Mouse (Mus musculus): ENCODE results near the gene Tyro3. TPM values are rescaled to one million over a fixed set of nuclear protein-coding genes. Genes with fewer than 3 reads are reported as not detected.

Tyro3 gene
- polyA plus RNA-seq, 1 experiment from 2014 or later, result 26.7 TPM

DNA sequence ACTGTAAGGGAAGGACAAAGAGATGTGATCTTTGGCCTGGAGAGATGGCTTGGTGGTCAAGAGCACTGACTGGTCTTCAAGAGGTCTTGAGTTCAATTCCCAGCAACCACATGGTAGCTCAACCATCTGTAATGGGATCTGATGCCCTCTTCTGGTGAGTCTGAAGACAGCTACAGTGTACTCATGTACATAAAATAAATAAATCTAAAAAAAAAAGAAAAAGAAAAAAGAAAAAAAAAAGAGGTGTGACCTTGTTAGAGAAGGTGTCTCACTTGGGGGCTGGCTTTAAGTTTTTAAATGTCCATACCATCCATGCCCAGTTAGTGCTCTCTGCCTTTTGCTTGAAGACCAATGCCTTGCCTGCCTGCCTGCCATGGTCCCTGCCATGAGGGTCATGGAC lies 42.5 kb downstream of the Tyro3 start:
- H3K4me3 ChIP-seq (replicated peaks; ENCODE audit: low read length), result no peak overlapping the region
- ATAC-seq (ENCODE audit: low FRiP score) (no peak), DNase-seq (ENCODE audit: low spot score) (no peak)
- no peak overlapping the region for H3K27ac ChIP-seq
- H3K4me2 ChIP-seq (replicated peaks), result no peak overlapping the region
- no peaks in the 10 kb centered on the region for H3K27me3 ChIP-seq (ENCODE audit: control insufficient read depth, insufficient read depth, low read length)
- no peaks in the 10 kb centered on the region for H3K36me3 ChIP-seq (replicated peaks; ENCODE audit: control insufficient read depth, insufficient read depth)
- H3K4me1 ChIP-seq (replicated peaks; ENCODE audit: control insufficient read depth, insufficient read depth, low read length), result no peaks in the 10 kb centered on the region
- H3K9me3 ChIP-seq (ENCODE audit: control insufficient read depth, low read length), result no peaks in the 10 kb centered on the region
- H3K9ac ChIP-seq, result no peak overlapping the region

- no peaks in the 10 kb centered on the region for H3K4me1 ChIP-seq (replicated peaks; ENCODE audit: control insufficient read depth, insufficient read depth, low read length)
- no peak overlapping the region for H3K9ac ChIP-seq
- no peak overlapping the region for H3K27ac ChIP-seq
- 78% methylated on average over 6 of the region's 6 CpGs for WGBS
- no peak overlapping the region for H3K4me3 ChIP-seq (replicated peaks; ENCODE audit: low read length)
- ATAC-seq (ENCODE audit: low FRiP score) (no peak), DNase-seq (ENCODE audit: low spot score) (no peak)
- no peak overlapping the region for H3K4me2 ChIP-seq (replicated peaks)
- no peaks in the 10 kb centered on the region for H3K27me3 ChIP-seq (ENCODE audit: control insufficient read depth, insufficient read depth, low read length)
- no peaks in the 10 kb centered on the region for H3K9me3 ChIP-seq (ENCODE audit: control insufficient read depth, low read length)
- H3K36me3 ChIP-seq (replicated peaks; ENCODE audit: control insufficient read depth, insufficient read depth), result no peaks in the 10 kb centered on the region
Observed at GRCm38 (mm10) chr2:119842000-119842399, 44.5 kb downstream of the Tyro3 start.

- Histone ChIP-seq H3K27ac (no peak overlapping the region), H3K36me3 (replicated peaks; ENCODE audit: control insufficient read depth, insufficient read depth) (no peaks in the 10 kb centered on the region), H3K9me3 (ENCODE audit: control insufficient read depth, low read length) (no peaks in the 10 kb centered on the region), H3K4me2 (replicated peaks) (no peak overlapping the region), H3K9ac (no peak overlapping the region), H3K4me3 (replicated peaks; ENCODE audit: low read length) (no peak overlapping the region), H3K27me3 (ENCODE audit: control insufficient read depth, insufficient read depth, low read length) (no peaks in the 10 kb centered on the region), H3K4me1 (replicated peaks; ENCODE audit: control insufficient read depth, insufficient read depth, low read length) (no peaks in the 10 kb centered on the region)
- no peak for ATAC-seq (ENCODE audit: low FRiP score)
- 93% methylated on average over 4 of the region's 4 CpGs for WGBS
- DNase-seq (ENCODE audit: low spot score), result no peak
Observed at GRCm38 (mm10) chr2:119843526-119843925, 46.0 kb downstream of the Tyro3 start.

GRCm38 (mm10) chr2:119845882-119846546 lies 48.5 kb downstream of the Tyro3 start:
- no peak for DNase-seq (ENCODE audit: low spot score)
- 74% methylated on average over 2 of the region's 2 CpGs for WGBS

GRCm38 (mm10) chr2:119846929-119847328 lies 49.4 kb downstream of the Tyro3 start:
- no peak overlapping the region for H3K27ac ChIP-seq
- no peaks in the 10 kb centered on the region for H3K4me1 ChIP-seq (replicated peaks; ENCODE audit: control insufficient read depth, insufficient read depth, low read length)
- no peaks in the 10 kb centered on the region for H3K9me3 ChIP-seq (ENCODE audit: control insufficient read depth, low read length)
- no peak for DNase-seq (ENCODE audit: low spot score)
- H3K27me3 ChIP-seq (ENCODE audit: control insufficient read depth, insufficient read depth, low read length), result no peaks in the 10 kb centered on the region
- 81% methylated on average over 4 of the region's 4 CpGs for WGBS
- ATAC-seq (ENCODE audit: low FRiP score), result no peak
- H3K9ac ChIP-seq, result no peak overlapping the region
- no peak overlapping the region for H3K4me3 ChIP-seq (replicated peaks; ENCODE audit: low read length)
- H3K36me3 ChIP-seq (replicated peaks; ENCODE audit: control insufficient read depth, insufficient read depth), result no peaks in the 10 kb centered on the region
- H3K4me2 ChIP-seq (replicated peaks), result no peak overlapping the region

More at GRCm38 (mm10) chr2:119845882-119846546, 48.5 kb downstream of the Tyro3 start:
- no peak overlapping the region for H3K4me3 ChIP-seq (replicated peaks; ENCODE audit: low read length)
- H3K27me3 ChIP-seq (ENCODE audit: control insufficient read depth, insufficient read depth, low read length), result no peaks in the 10 kb centered on the region
- H3K9ac ChIP-seq, result no peak overlapping the region
- ATAC-seq (ENCODE audit: low FRiP score), result no peak
- H3K36me3 ChIP-seq (replicated peaks; ENCODE audit: control insufficient read depth, insufficient read depth), result no peaks in the 10 kb centered on the region
- H3K27ac ChIP-seq, result no peak overlapping the region
- H3K9me3 ChIP-seq (ENCODE audit: control insufficient read depth, low read length), result no peaks in the 10 kb centered on the region
- no peaks in the 10 kb centered on the region for H3K4me1 ChIP-seq (replicated peaks; ENCODE audit: control insufficient read depth, insufficient read depth, low read length)
- no peak overlapping the region for H3K4me2 ChIP-seq (replicated peaks)

- H3K4me2 ChIP-seq (replicated peaks), result no peak overlapping the region
- no peaks in the 10 kb centered on the region for H3K9me3 ChIP-seq (ENCODE audit: control insufficient read depth, low read length)
- H3K9ac ChIP-seq, result no peak overlapping the region
- H3K27me3 ChIP-seq (ENCODE audit: control insufficient read depth, insufficient read depth, low read length), result no peaks in the 10 kb centered on the region
- H3K4me3 ChIP-seq (replicated peaks; ENCODE audit: low read length), result no peak overlapping the region
- no peak overlapping the region for H3K27ac ChIP-seq
- DNase-seq (ENCODE audit: low spot score) (no peak), ATAC-seq (ENCODE audit: low FRiP score) (no peak)
- no peaks in the 10 kb centered on the region for H3K36me3 ChIP-seq (replicated peaks; ENCODE audit: control insufficient read depth, insufficient read depth)
- WGBS, result 91% methylated on average over 4 of the region's 4 CpGs
- H3K4me1 ChIP-seq (replicated peaks; ENCODE audit: control insufficient read depth, insufficient read depth, low read length), result no peaks in the 10 kb centered on the region
Observed at GRCm38 (mm10) chr2:119853811-119854210, 56.3 kb downstream of the Tyro3 start.

- H3K4me1 ChIP-seq (replicated peaks; ENCODE audit: control insufficient read depth, insufficient read depth, low read length), result no peaks in the 10 kb centered on the region
- WGBS, result 59% methylated on average over 6 of the region's 6 CpGs
- no peak overlapping the region for H3K4me2 ChIP-seq (replicated peaks)
- H3K27ac ChIP-seq, result no peak overlapping the region
- ATAC-seq (ENCODE audit: low FRiP score) (no peak), DNase-seq (ENCODE audit: low spot score) (no peak)
- H3K27me3 ChIP-seq (ENCODE audit: control insufficient read depth, insufficient read depth, low read length), result no peaks in the 10 kb centered on the region
- no peak overlapping the region for H3K9ac ChIP-seq
- H3K9me3 ChIP-seq (ENCODE audit: control insufficient read depth, low read length), result no peaks in the 10 kb centered on the region
- H3K4me3 ChIP-seq (replicated peaks; ENCODE audit: low read length), result no peak overlapping the region
- no peaks in the 10 kb centered on the region for H3K36me3 ChIP-seq (replicated peaks; ENCODE audit: control insufficient read depth, insufficient read depth)
Observed at GRCm38 (mm10) chr2:119855310-119855850, 57.8 kb downstream of the Tyro3 start.

- Histone ChIP-seq H3K27me3 (ENCODE audit: control insufficient read depth, insufficient read depth, low read length) (no peaks in the 10 kb centered on the region), H3K4me1 (replicated peaks; ENCODE audit: control insufficient read depth, insufficient read depth, low read length) (no peaks in the 10 kb centered on the region)
- ATAC-seq (ENCODE audit: low FRiP score), result no peak
Observed at GRCm38 (mm10) chr2:119857341-119857740, 59.8 kb downstream of the Tyro3 start.

DNA sequence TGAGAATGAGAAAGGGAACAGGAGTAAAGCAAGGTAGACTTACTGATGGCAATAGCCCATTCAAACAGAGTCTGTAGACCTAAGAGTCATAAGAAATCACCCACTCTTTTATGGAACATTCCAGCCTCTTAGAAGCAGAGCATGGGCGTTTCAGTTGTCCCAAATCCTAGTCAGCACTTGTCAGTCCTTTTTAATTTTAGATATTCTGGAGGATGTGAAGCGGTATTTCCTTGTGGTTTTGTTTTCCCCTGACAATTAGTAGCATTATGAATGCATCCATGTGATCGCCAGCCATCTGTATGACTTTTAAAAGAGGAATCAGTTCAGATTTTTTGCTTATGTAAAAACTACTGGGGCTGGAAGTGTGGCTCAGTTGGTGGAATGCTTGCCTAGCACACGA lies 67.0 kb downstream of the Tyro3 start:
- no peaks in the 10 kb centered on the region for H3K9me3 ChIP-seq (ENCODE audit: control insufficient read depth, low read length)
- no peaks in the 10 kb centered on the region for H3K36me3 ChIP-seq (replicated peaks; ENCODE audit: control insufficient read depth, insufficient read depth)
- H3K4me2 ChIP-seq (replicated peaks), result no peak overlapping the region
- H3K27me3 ChIP-seq (ENCODE audit: control insufficient read depth, insufficient read depth, low read length), result 0 out of 2 replicates have a peak, but pooled peaks cover under 1% of the 10 kb centered on the region
- WGBS, result 73% methylated on average over 4 of the region's 4 CpGs
- DNase-seq (ENCODE audit: low spot score) (no peak), ATAC-seq (ENCODE audit: low FRiP score) (no peak)
- H3K4me1 ChIP-seq (replicated peaks; ENCODE audit: control insufficient read depth, insufficient read depth, low read length), result no peaks in the 10 kb centered on the region
- H3K27ac ChIP-seq, result no peak overlapping the region
- H3K9ac ChIP-seq, result no peak overlapping the region
- no peak overlapping the region for H3K4me3 ChIP-seq (replicated peaks; ENCODE audit: low read length)

More at GRCm38 (mm10) chr2:119857341-119857740, 59.8 kb downstream of the Tyro3 start:
- Histone ChIP-seq H3K9ac (no peak overlapping the region), H3K9me3 (ENCODE audit: control insufficient read depth, low read length) (no peaks in the 10 kb centered on the region), H3K4me3 (replicated peaks; ENCODE audit: low read length) (no peak overlapping the region), H3K4me2 (replicated peaks) (no peak overlapping the region), H3K36me3 (replicated peaks; ENCODE audit: control insufficient read depth, insufficient read depth) (no peaks in the 10 kb centered on the region), H3K27ac (no peak overlapping the region)
- DNase-seq (ENCODE audit: low spot score), result no peak
- 84% methylated on average over 2 of the region's 2 CpGs for WGBS

Data from hindbrain, embryonic 14.5 days (tissue).